Mouse (Mus musculus) c-Kit-positive CD71-positive TER-119-negative erythroid progenitor cells, embryonic 14.5 days (primary cell): ENCODE results near the gene Hmga2.
"Not testable (repeated sequence)": the region's sequence is repeated elsewhere in the genome, so short reads cannot be mapped to it uniquely, and the experiment has no call there.

ENCODE experiments used
- DNase-seq: peaks from one replicate; pipeline ENCODE4 v3.0.0-alpha.2; 2013; ENCODE audit warnings: low read depth

Gene Hmga2

DNA sequence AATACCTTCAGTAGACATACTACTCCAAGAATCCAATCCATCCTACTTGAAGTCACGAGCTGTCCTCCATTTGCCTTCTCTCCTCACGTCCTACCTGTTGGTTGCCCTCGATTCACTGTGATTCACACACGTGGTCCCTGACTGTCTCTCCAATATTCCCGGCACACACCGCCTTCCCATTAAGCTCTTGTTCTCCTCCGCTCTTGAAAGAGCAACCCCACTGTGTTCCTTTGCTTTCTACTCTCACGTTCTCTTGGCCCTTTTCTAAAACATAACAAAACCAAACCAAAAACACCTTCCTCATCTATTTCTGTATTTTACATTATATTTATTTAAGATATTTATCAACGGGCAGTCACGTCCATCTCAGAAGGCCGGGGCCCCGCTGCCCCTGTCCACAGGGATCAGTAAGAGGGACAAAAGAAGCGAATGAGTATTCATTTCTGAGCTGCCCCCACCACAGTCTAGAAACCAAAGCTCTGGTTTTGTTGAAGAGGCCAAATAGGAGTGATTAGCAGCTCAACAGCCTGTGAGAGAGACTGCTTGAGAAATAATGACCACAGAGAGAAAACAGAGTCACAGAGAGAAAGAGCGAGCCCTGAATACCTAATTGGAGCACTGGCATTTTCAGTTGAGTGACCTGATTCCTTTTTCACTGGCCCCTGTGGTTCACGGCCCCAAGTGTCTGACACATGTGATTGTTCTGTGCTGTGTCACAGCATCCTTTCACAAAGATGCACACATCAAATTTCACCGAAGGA is 131.5 kb downstream of the Hmga2 start:
- DNase-seq = no peak

DNA sequence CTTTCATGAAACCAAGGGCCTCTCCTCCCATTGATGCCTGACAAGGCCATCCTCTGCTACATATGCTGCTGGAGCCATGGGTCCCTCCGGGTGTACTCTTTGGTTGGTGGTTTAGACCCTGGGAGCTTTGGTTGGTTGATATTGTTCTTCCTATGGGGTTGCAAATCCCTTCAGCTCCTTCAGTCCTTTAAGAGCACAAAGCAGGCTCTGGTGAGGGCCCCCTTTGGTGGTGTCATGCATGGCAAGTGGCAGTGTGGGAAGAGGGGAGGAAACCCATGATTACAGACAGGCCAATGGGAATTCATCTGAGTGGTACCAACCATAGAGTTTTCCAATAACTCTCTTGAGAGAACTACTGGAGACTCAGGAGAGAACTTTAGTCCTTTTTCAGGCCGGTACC is 136.4 kb downstream of the Hmga2 start:
- not testable (repeated sequence) for DNase-seq

DNA sequence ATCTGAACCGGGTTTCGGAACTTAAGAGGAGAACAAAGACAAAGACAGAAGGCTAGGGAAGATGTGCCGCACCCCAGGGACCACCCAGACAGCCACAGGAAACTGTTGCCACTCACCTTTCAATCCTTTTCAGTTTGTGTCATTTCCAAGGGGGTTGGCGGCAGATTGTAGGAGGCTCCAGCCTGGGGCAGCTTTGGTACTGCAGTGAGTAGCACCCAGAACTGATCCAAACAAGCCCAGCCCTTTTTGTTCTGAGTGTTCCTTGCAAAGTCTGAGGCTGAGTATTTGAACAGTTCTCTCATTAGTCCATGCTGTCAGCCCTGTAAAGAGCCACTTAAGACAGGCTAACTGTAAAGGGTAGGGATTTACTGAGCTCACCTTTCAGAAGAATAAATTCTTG is 136.9 kb downstream of the Hmga2 start:
- DNase-seq = no peak

DNA sequence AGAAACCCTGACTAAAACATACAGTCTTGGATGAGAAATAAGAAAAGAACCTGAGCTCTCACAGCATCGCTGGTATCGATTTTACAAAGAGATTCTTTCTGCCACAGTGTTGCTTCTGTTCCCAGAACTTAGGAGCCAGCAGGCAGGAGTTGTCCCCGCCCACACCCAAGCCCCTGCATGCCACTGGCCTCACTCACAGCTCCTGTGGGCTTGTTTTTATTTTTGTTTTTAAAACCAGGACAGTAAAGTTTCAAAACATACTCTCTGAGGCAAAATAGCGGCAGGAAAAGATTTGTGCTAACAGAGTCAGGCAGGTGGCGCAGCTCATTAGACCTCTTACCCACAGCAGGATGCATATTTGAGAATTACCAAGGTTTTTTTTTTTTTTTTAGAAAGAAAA is 137.4 kb downstream of the Hmga2 start:
- DNase-seq = no peak

DNA sequence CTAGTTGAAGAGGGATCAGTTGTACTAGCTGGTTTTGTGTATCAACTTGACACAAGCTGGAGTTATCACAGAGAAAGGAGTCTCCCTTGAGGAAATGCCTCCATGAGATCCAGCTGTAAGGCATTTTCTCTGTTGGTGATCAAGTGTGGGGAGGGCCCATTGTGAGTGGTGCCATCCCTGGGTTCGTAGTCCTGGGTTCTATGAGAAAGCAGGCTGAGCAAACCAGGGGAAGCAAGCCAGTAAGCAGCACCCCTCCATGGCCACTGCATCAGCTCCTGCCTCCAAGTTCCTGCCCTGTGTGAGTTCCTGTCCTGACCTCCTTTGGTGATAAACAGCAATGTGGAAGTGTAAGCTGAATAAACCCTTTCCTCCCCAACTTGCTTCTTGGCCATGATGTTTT is 137.8 kb downstream of the Hmga2 start:
- DNase-seq = not testable (repeated sequence)

DNA sequence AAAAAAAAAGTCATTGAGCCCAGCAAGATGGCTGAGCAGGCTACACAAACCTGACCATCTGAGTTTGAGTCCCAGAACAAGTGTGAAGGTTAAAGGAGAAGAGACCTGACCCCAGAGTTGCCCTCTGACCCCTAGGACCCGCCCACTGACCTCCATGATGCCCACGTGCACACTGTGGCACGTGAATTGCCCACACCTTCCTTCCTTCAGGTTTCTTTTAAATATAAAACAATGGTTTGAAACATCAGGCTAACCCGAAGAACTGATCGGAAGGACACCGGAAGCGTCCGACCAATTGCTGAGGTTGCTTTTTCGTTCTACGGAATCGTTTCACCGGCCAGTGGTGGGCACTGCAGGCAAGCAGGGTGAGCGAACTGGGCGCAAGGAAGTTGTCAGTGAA is 148.3 kb downstream of the Hmga2 start:
- no peak for DNase-seq

DNA sequence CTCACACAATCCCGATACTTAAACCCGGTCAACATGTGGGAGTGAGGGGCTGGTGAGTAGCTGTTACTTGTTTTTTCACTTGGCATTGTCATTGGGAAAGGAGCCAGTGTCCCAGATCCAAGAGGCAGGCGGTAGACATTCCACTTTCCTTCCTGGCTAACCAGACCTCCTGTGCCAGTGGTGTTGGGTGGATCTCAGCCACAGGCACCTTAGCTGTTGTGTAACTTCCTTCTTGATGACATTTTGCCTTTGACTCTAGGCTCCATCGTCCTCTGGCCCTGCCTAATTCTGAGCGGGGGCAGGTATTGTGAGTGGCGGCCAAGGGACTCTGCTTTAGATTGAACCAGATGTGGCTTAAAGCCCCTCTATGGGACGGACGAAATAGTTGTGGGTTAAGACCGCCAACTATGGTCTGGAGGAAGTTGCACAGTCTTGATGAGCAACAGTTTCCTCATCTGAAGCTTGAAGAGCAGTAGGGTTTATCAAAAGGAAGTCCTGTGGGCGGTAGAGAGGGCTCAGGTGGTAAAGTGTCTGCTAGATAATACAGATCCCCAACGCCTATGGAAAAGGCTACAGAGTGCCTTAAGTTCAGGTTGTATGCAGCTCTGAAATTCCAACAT is 152.6 kb downstream of the Hmga2 start:
- DNase-seq = no peak

DNA sequence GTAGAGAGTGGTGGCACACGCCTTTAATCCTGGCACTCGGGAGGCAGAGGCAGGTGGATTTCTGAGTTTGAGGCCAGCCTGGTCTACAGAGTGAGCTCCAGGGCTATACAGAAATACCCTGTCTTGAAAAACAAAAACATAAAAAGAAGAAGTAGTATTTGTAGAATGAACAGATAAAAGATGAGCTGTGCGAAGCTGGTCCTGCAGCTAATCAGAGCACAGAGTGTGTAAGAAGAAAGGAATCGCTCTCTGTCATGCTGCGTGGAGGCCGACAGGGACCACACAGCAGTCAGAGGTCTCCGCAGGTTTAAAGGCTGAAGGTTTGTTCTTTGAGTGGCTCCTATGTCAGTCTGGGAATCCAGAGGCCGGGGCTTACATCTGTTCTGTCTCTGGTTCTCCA is 153.5 kb downstream of the Hmga2 start:
- no peak for DNase-seq

DNA sequence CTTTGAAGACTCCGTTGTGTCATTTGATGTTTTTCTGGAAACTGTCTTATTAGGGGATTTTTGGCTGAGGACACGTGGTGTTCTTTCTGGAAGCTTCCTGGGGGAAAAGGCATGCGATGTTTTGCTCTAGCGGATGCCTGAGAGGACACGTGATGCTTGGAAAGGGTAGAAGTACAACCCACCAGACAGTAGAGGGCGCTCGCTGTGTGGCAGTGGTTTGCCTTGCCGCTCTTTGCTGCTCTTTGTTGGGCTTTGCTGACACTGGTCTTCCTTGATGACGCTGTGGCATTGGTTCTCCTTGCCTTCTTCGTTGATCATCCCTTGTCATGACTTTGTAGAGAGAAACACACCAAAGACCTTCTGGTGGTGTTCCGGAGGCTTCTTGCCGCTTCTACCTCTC is 156.7 kb downstream of the Hmga2 start:
- DNase-seq = no peak
